Mouse (Mus musculus): ENCODE measurements around the gene Mdc1. TPM values are rescaled to one million over a fixed set of nuclear protein-coding genes. Genes with fewer than 3 reads are reported as not detected.

Mdc1 gene
- polyA plus RNA-seq, 1 experiment from 2014 or later: 9.0 TPM

- H3K4me3 ChIP-seq: peak overlapping the region; percentile 78
- 26% methylated on average over 10 of the region's 10 CpGs for whole genome bisulfite sequencing
- no peak for ATAC-seq (replicated peaks)
- H3K27me3 ChIP-seq (replicated peaks): no peaks in the 10 kb centered on the region
- H3K4me2 ChIP-seq: peak overlapping the region; percentile 97
- H3K9me3 ChIP-seq: no peaks in the 10 kb centered on the region
- peaks cover 51% of the 10 kb centered on the region for H3K4me1 ChIP-seq
- peak overlapping the region; percentile 98 for H3K27ac ChIP-seq
- H3K9ac ChIP-seq: peak overlapping the region; percentile 91
- no peaks in the 10 kb centered on the region for H3K36me3 ChIP-seq (replicated peaks)
These were observed 23.6 kb downstream of the Mdc1 start for GRCm38 (mm10) chr17:35864832-35865353.

GRCm38 (mm10) chr17:35865481-35866280 is 24.4 kb downstream of the Mdc1 start, which contains the start of gene Ppp1r18:
Gene Ppp1r18, plus strand, starts transcription at chr17:35865593.
- Histone ChIP-seq H3K27me3 (replicated peaks) (no peaks in the 10 kb centered on the region), H3K27ac (peak within 1 kb of the TSS; percentile 98), H3K4me1 (peaks cover 56% of the 10 kb centered on the region), H3K4me3 (peak within 1 kb of the TSS; percentile 78), H3K9me3 (no peaks in the 10 kb centered on the region), H3K4me2 (peak within 1 kb of the TSS; percentile 97), H3K36me3 (replicated peaks) (no peaks in the 10 kb centered on the region), H3K9ac (peak within 1 kb of the TSS; percentile 91)
- ATAC-seq (replicated peaks): peak; percentile 59
- under 1% methylated on average over 48 of the region's 48 CpGs for WGBS

- peak; percentile 30 for ATAC-seq (replicated peaks)
- Histone ChIP-seq H3K27me3 (replicated peaks) (no peaks in the 10 kb centered on the region), H3K4me2 (peak overlapping the region; percentile 97), H3K27ac (peak overlapping the region; percentile 98), H3K4me3 (peak overlapping the region; percentile 78), H3K9ac (peak overlapping the region; percentile 91), H3K36me3 (replicated peaks) (0 out of 2 replicates have a peak, but pooled peaks cover 3% of the 10 kb centered on the region), H3K4me1 (peaks cover 61% of the 10 kb centered on the region), H3K9me3 (no peaks in the 10 kb centered on the region)
- WGBS: 1% methylated on average over 38 of the region's 38 CpGs
These were observed 25.0 kb downstream of the Mdc1 start for GRCm38 (mm10) chr17:35866281-35866831.

- ATAC-seq (replicated peaks): no peak
- H3K4me1 ChIP-seq: peaks cover 61% of the 10 kb centered on the region
- 0 out of 2 replicates have a peak, but pooled peaks cover 3% of the 10 kb centered on the region for H3K36me3 ChIP-seq (replicated peaks)
- WGBS: 6% methylated on average over 26 of the region's 26 CpGs
- no peaks in the 10 kb centered on the region for H3K27me3 ChIP-seq (replicated peaks)
- H3K9ac ChIP-seq: peak overlapping the region; percentile 91
- peak overlapping the region; percentile 78 for H3K4me3 ChIP-seq
- H3K27ac ChIP-seq: peak overlapping the region; percentile 98
- no peaks in the 10 kb centered on the region for H3K9me3 ChIP-seq
- H3K4me2 ChIP-seq: peak overlapping the region; percentile 97
These were observed 25.9 kb downstream of the Mdc1 start for GRCm38 (mm10) chr17:35866911-35867890.

GRCm38 (mm10) chr17:35868165-35868820 is 27.0 kb downstream of the Mdc1 start:
- WGBS: 32% methylated on average over 17 of the region's 17 CpGs
- peaks cover 71% of the 10 kb centered on the region for H3K4me1 ChIP-seq
- ATAC-seq (replicated peaks): no peak

GRCm38 (mm10) chr17:35868961-35869345 is 27.6 kb downstream of the Mdc1 start:
- Histone ChIP-seq H3K27me3 (replicated peaks) (no peaks in the 10 kb centered on the region), H3K27ac (peak overlapping the region; percentile 53), H3K9ac (peak overlapping the region; percentile 61), H3K9me3 (no peaks in the 10 kb centered on the region), H3K4me2 (peak overlapping the region; percentile 97), H3K4me3 (peak overlapping the region; percentile 78), H3K36me3 (replicated peaks) (0 out of 2 replicates have a peak, but pooled peaks cover 4% of the 10 kb centered on the region), H3K4me1 (peaks cover 77% of the 10 kb centered on the region)
- no peak for ATAC-seq (replicated peaks)
- 2% methylated on average over 7 of the region's 7 CpGs for WGBS

More at GRCm38 (mm10) chr17:35868165-35868820, 27.0 kb downstream of the Mdc1 start:
- Histone ChIP-seq H3K9ac (peak overlapping the region; percentile 61), H3K36me3 (replicated peaks) (0 out of 2 replicates have a peak, but pooled peaks cover 3% of the 10 kb centered on the region), H3K27ac (peak overlapping the region; percentile 53), H3K9me3 (no peaks in the 10 kb centered on the region), H3K4me2 (peak overlapping the region; percentile 97), H3K4me3 (peak overlapping the region; percentile 78), H3K27me3 (replicated peaks) (no peaks in the 10 kb centered on the region)

- ATAC-seq (replicated peaks): no peak
- Histone ChIP-seq H3K36me3 (replicated peaks) (0 out of 2 replicates have a peak, but pooled peaks cover 8% of the 10 kb centered on the region), H3K27ac (peak overlapping the region; percentile 53), H3K9me3 (no peaks in the 10 kb centered on the region), H3K4me2 (peak overlapping the region; percentile 97), H3K9ac (peak overlapping the region; percentile 61), H3K27me3 (replicated peaks) (no peaks in the 10 kb centered on the region), H3K4me3 (peak overlapping the region; percentile 78), H3K4me1 (peaks cover 79% of the 10 kb centered on the region)
- 3% methylated on average over 7 of the region's 7 CpGs for WGBS
These were observed 28.2 kb downstream of the Mdc1 start for GRCm38 (mm10) chr17:35869346-35870067.

- no peak for ATAC-seq (replicated peaks)
- peak overlapping the region; percentile 61; the same call in 1 of the 2 replicates for H3K9ac ChIP-seq
- 74% methylated on average over 9 of the region's 9 CpGs for WGBS
- no peaks in the 10 kb centered on the region for H3K27me3 ChIP-seq (replicated peaks)
- peak overlapping the region; percentile 78 for H3K4me3 ChIP-seq
- H3K4me1 ChIP-seq: peaks cover 71% of the 10 kb centered on the region
- H3K9me3 ChIP-seq: no peaks in the 10 kb centered on the region
- 0 out of 2 replicates have a peak, but pooled peaks cover 13% of the 10 kb centered on the region for H3K36me3 ChIP-seq (replicated peaks)
- peak overlapping the region; percentile 53 for H3K27ac ChIP-seq
- H3K4me2 ChIP-seq: peak overlapping the region; percentile 97
These were observed 29.0 kb downstream of the Mdc1 start for GRCm38 (mm10) chr17:35870151-35870883.

- Histone ChIP-seq H3K9ac (no peak overlapping the region), H3K4me1 (peaks cover 70% of the 10 kb centered on the region), H3K36me3 (replicated peaks) (peaks cover 13% of the 10 kb centered on the region; the same call in 1 of the 2 replicates), H3K9me3 (no peaks in the 10 kb centered on the region), H3K27me3 (replicated peaks) (no peaks in the 10 kb centered on the region), H3K27ac (no peak overlapping the region; the same call in 1 of the 2 replicates), H3K4me2 (peak overlapping the region; percentile 97), H3K4me3 (peak overlapping the region; percentile 78)
- 92% methylated on average over 8 of the region's 8 CpGs for WGBS
- no peak for ATAC-seq (replicated peaks)
These were observed 29.8 kb downstream of the Mdc1 start for GRCm38 (mm10) chr17:35870884-35871696.

Measured in midbrain, embryonic 15.5 days (tissue).